In the genomic region with DNA sequence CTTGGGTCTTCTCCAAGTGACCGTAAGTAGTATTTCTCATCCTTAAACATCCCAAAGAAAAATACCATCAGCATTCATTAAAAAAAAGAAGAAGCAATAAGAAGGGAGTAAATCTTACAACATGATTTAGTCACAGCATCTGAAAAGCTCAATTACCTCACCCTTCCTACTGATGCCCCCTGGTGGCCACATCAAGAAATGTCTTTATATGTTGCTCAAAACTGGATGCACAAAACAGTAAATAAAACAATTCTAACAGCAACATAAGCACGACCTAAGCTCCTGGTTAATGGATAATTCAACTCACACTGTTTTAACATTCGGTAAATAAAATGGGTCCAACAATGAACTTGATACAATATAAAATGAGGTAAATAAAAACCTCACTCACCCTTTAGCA, we compare ENCODE assay signal across 11 mouse cellular contexts. TPM values are rescaled to one million over a fixed set of nuclear protein-coding genes. Genes with fewer than 3 reads are reported as not detected.
A peak's percentile ranks its signal among the peaks of the same experiment; 100 is the strongest.
DNase-seq lines count a peak whose midpoint lies in the region; ATAC-seq and TF ChIP-seq lines count a peak whose summit lies in the region.
"Had no signal": no experiment of that assay in that cellular context is flagged by ENCODE, and none has a peak within 500 bp of the region (broad histone marks: within the 10 kb centered on the region; RNA-seq: fewer than 3 reads in every experiment).

No protein-coding gene starts in this region.

- H3K4me2 ChIP-seq in kidney, embryonic 15.5 days, result no peak overlapping the region
- H3K4me2 ChIP-seq: embryonic facial prominence, embryonic 15.5 days; limb, embryonic 15.5 days; stomach, embryonic 15.5 days had no signal

- POLR2A ChIA-PET in Patski (lab: Charles Lee), result no interaction called here

- CTCF ChIA-PET in Patski (lab: Charles Lee), result interaction anchor here (0.9 to 1.6 kb wide), 6 partner anchors 10 to 53 kb away, joined by 3 to 7 read pairs (median 4); a partner anchor contains a TSS

- H3K36me3 ChIP-seq in kidney, embryonic 15.5 days, result peaks cover 64% of the 10 kb centered on the region

- ATAC-seq in kidney, embryonic 15.5 days (replicated peaks; ENCODE audit: low FRiP score), result no peak
- no peak for ATAC-seq in Patski
- peak; percentile 92 for ATAC-seq in megakaryocyte progenitor cell, adult 5-6 weeks (replicated peaks; ENCODE audit: poor library complexity)

- no peak overlapping the region for H3K9ac ChIP-seq in kidney, embryonic 15.5 days
- H3K9ac ChIP-seq: embryonic facial prominence, embryonic 15.5 days; limb, embryonic 15.5 days; stomach, embryonic 15.5 days had no signal

- H3K27ac ChIP-seq in kidney, embryonic 15.5 days, result no peak overlapping the region
- H3K27ac ChIP-seq: embryonic facial prominence, embryonic 15.5 days; limb, embryonic 15.5 days; stomach, embryonic 15.5 days had no signal

- WGBS in kidney, embryonic 15.5 days, result 70% methylated on average over 3 of the region's 3 CpGs

- H3K27me3 ChIP-seq in kidney, embryonic 15.5 days, result no peaks in the 10 kb centered on the region
- no peaks in the 10 kb centered on the region for H3K27me3 ChIP-seq in Patski
- H3K27me3 ChIP-seq: embryonic facial prominence, embryonic 15.5 days; limb, embryonic 15.5 days; stomach, embryonic 15.5 days had no signal

- TF ChIP-seq CTCF in Patski (IDR thresholded peaks at IDR 0.05), result peak; percentile 52

- DNase-seq in kidney, adult 18-20 months, result peak; percentile 27
- peak; percentile 75 to 80 for DNase-seq in B cell, adult 2 months
- no peak for DNase-seq in Patski (ENCODE audit: low read depth, low spot score)
- DNase-seq in cerebellum, postnatal 25 days, result peak; percentile 36 to 72
- DNase-seq in kidney, postnatal 14 days, result peak; percentile 44
- no peak for DNase-seq in urinary bladder, postnatal 4 days (ENCODE audit: low spot score in 2 of 2)

- no peaks in the 10 kb centered on the region for H3K9me3 ChIP-seq in kidney, embryonic 15.5 days (replicated peaks)
- H3K9me3 ChIP-seq: embryonic facial prominence, embryonic 15.5 days; limb, embryonic 15.5 days; stomach, embryonic 15.5 days had no signal

- in situ Hi-C loops in Patski (cut with MboI; ENCODE audit: low pct_unique_long_range_greater_than_20kb), result loop anchor here (25.0 kb wide), 1 partner anchor 1982 kb away; a partner anchor contains a TSS

- peaks cover 5% of the 10 kb centered on the region; the same call in 1 of the 2 replicates for H3K4me1 ChIP-seq in kidney, embryonic 15.5 days
- H3K4me1 ChIP-seq: embryonic facial prominence, embryonic 15.5 days; limb, embryonic 15.5 days; stomach, embryonic 15.5 days had no signal

- no peak overlapping the region for H3K4me3 ChIP-seq in kidney, embryonic 15.5 days (replicated peaks)
- H3K4me3 ChIP-seq: embryonic facial prominence, embryonic 15.5 days; limb, embryonic 15.5 days; stomach, embryonic 15.5 days had no signal

RNA-seq across cellular contexts. Expression of a gene that starts 12.1 kb away (rescaled TPM):
- 20.4 and 21.8 TPM in 2 replicates for polyA plus RNA-seq in kidney, embryonic 15.5 days (2015; fragmentation: Nextera tagmentation; extraction: Ambion mirVana)
- 12.3 TPM for polyA plus RNA-seq in Patski (2021)
- total RNA-seq in megakaryocyte progenitor cell, adult 5-6 weeks (2015), result 12.4 and 15.6 TPM in 2 replicates
- total RNA-seq in megakaryocyte progenitor cell, adult 5-6 weeks (2017), result 10.0 and 10.8 TPM in 2 replicates

RNA-seq across cellular contexts. Expression of a gene that starts 12.8 kb away (rescaled TPM):
- 30.5 and 34.4 TPM in 2 replicates for polyA plus RNA-seq in kidney, embryonic 15.5 days (2015; fragmentation: Nextera tagmentation; extraction: Ambion mirVana)
- polyA plus RNA-seq in Patski (2021), result 31.5 TPM
- total RNA-seq in megakaryocyte progenitor cell, adult 5-6 weeks (2015), result 23.3 and 35.1 TPM in 2 replicates
- total RNA-seq in megakaryocyte progenitor cell, adult 5-6 weeks (2017), result 25.8 and 28.4 TPM in 2 replicates

RNA-seq across cellular contexts. Expression of a gene that starts 16.6 kb away (rescaled TPM):
- 12.9 and 13.7 TPM in 2 replicates for polyA plus RNA-seq in kidney, embryonic 15.5 days (2015; fragmentation: Nextera tagmentation; extraction: Ambion mirVana)
- polyA plus RNA-seq in Patski (2021), result 11.6 TPM
- 16.6 and 19.3 TPM in 2 replicates for total RNA-seq in megakaryocyte progenitor cell, adult 5-6 weeks (2015)
- total RNA-seq in megakaryocyte progenitor cell, adult 5-6 weeks (2017), result 18.1 TPM in 2 replicates

Comparison
In these comparisons a context has a peak if more than half of its experiments do, and no peak if none do; other contexts are left out.
1. DNase-seq: peak in kidney, adult 18-20 months (single experiment), B cell, adult 2 months (2 of 2), cerebellum, postnatal 25 days (2 of 2) and kidney, postnatal 14 days (single experiment); none in Patski (single experiment) and urinary bladder, postnatal 4 days (0 of 2).